8 mouse cellular contexts compared by ENCODE assay signal in the genomic region with DNA sequence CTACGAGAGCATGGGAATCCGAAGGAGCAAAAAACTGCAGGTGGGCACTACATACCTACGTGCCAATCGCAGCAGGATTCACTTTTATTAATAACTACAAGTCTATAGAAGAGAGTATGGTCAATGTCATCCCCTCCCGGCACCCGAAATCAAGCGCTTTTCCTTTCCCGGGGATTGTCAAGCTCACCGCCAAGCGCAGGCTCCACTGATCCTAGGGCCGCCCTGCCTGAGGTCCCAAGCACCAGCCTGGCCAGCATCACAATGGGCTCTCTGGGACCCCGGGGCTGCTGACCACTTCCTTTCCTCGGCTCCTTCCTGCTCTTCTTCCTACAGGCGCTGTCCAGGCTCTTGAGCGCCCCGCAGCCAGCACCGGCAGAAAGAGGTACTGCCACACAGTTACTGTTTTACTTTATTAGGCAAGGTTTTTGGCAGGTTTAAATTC. TPM values are rescaled to one million over a fixed set of nuclear protein-coding genes. Genes with fewer than 3 reads are reported as not detected.
A peak's percentile ranks its signal among the peaks of the same experiment; 100 is the strongest.
DNase-seq lines count a peak whose midpoint lies in the region; ATAC-seq and TF ChIP-seq lines count a peak whose summit lies in the region.

Usp45 (plus strand) TSS at position 294 of the 442 bp plus-strand sequence.
Tstd3 (minus strand) TSS at position 350 of the 442 bp plus-strand sequence.

- peak; percentile 98 for ATAC-seq in kidney, embryonic 15.5 days (replicated peaks; ENCODE audit: low FRiP score)
- no peak for ATAC-seq in limb, embryonic 15.5 days (ENCODE audit: insufficient number of reproducible peaks, low FRiP score, low TSS enrichment, low read depth)
- peak; percentile 94 for ATAC-seq in midbrain, postnatal 0 days (ENCODE audit: low FRiP score)

- H3K9ac ChIP-seq in kidney, embryonic 15.5 days = peak within 1 kb of the TSS; percentile 52
- H3K9ac ChIP-seq in limb, embryonic 15.5 days = peak within 1 kb of the TSS; percentile 52
- peak within 1 kb of the TSS; percentile 64 for H3K9ac ChIP-seq in midbrain, postnatal 0 days (replicated peaks; ENCODE audit: low read length, poor library complexity, severe bottlenecking)

- TF ChIP-seq POLR2A in bone marrow macrophage, adult 2 months (IDR thresholded peaks at IDR 0.05; ENCODE audit: borderline replicate concordance, low read depth, low read length) = no peak
- peak; percentile 53 for TF ChIP-seq POLR2A in embryonic fibroblast, embryonic 13.5 days (IDR thresholded peaks at IDR 0.05; ENCODE audit: low read depth, low read length)

- TF ChIP-seq CTCF in bone marrow macrophage, adult 2 months (IDR thresholded peaks at IDR 0.05; ENCODE audit: low read depth, low read length) = peak; percentile 47
- peak; percentile 35; the same call in 1 of the 2 replicates for TF ChIP-seq CTCF in embryonic fibroblast, embryonic 13.5 days (IDR thresholded peaks at IDR 0.05; ENCODE audit: borderline replicate concordance, insufficient read depth, low read length)
- TF ChIP-seq CTCF in midbrain, postnatal 0 days (IDR thresholded peaks at IDR 0.05) = peak; percentile 91

- peak within 1 kb of the TSS; percentile 63 for H3K4me3 ChIP-seq in bone marrow macrophage, adult 2 months (ENCODE audit: insufficient read depth, low read length)
- peak within 1 kb of the TSS; percentile 90 for H3K4me3 ChIP-seq in embryonic fibroblast, embryonic 13.5 days (ENCODE audit: insufficient read depth, low read length)
- H3K4me3 ChIP-seq in heart, embryonic 10.5 days = peak within 1 kb of the TSS; percentile 70
- H3K4me3 ChIP-seq in kidney, embryonic 15.5 days (replicated peaks) = peak within 1 kb of the TSS; percentile 68
- peak within 1 kb of the TSS; percentile 62 for H3K4me3 ChIP-seq in limb, embryonic 15.5 days
- peak within 1 kb of the TSS; percentile 66 for H3K4me3 ChIP-seq in midbrain, postnatal 0 days (ENCODE audit: low read depth, low read length)

- no peaks in the 10 kb centered on the region for H3K27me3 ChIP-seq in heart, embryonic 10.5 days (ENCODE audit: insufficient read depth, poor library complexity, severe bottlenecking)
- H3K27me3 ChIP-seq in kidney, embryonic 15.5 days = no peaks in the 10 kb centered on the region
- no peaks in the 10 kb centered on the region for H3K27me3 ChIP-seq in limb, embryonic 15.5 days
- no peaks in the 10 kb centered on the region for H3K27me3 ChIP-seq in midbrain, postnatal 0 days (ENCODE audit: insufficient read depth, low read length)

- H3K9me3 ChIP-seq in heart, embryonic 10.5 days = no peaks in the 10 kb centered on the region
- H3K9me3 ChIP-seq in kidney, embryonic 15.5 days (replicated peaks) = no peaks in the 10 kb centered on the region
- H3K9me3 ChIP-seq in limb, embryonic 15.5 days = no peaks in the 10 kb centered on the region
- no peaks in the 10 kb centered on the region for H3K9me3 ChIP-seq in midbrain, postnatal 0 days (ENCODE audit: low read length)

- H3K27ac ChIP-seq in bone marrow macrophage, adult 2 months (ENCODE audit: insufficient read depth, low read depth, low read length) = no peak within 1 kb of the TSS
- no peak within 1 kb of the TSS for H3K27ac ChIP-seq in embryonic fibroblast, embryonic 13.5 days (ENCODE audit: insufficient read depth, low read length)
- peak within 1 kb of the TSS; percentile 87 for H3K27ac ChIP-seq in heart, embryonic 10.5 days
- no peak within 1 kb of the TSS for H3K27ac ChIP-seq in kidney, embryonic 15.5 days
- H3K27ac ChIP-seq in limb, embryonic 15.5 days = no peak within 1 kb of the TSS
- peak within 1 kb of the TSS; percentile 78 for H3K27ac ChIP-seq in midbrain, postnatal 0 days (ENCODE audit: low read depth, low read length)

- no peaks in the 10 kb centered on the region for H3K36me3 ChIP-seq in heart, embryonic 10.5 days
- no peaks in the 10 kb centered on the region for H3K36me3 ChIP-seq in kidney, embryonic 15.5 days
- H3K36me3 ChIP-seq in limb, embryonic 15.5 days = no peaks in the 10 kb centered on the region
- no peaks in the 10 kb centered on the region for H3K36me3 ChIP-seq in midbrain, postnatal 0 days (ENCODE audit: insufficient read depth, low read length)

- peaks cover 3% of the 10 kb centered on the region; the same call in 1 of the 2 replicates for H3K4me1 ChIP-seq in bone marrow macrophage, adult 2 months (ENCODE audit: control insufficient read depth, insufficient read depth, low read length)
- no peaks in the 10 kb centered on the region for H3K4me1 ChIP-seq in embryonic fibroblast, embryonic 13.5 days (ENCODE audit: control insufficient read depth, insufficient read depth, low read length)
- no peaks in the 10 kb centered on the region for H3K4me1 ChIP-seq in heart, embryonic 10.5 days
- H3K4me1 ChIP-seq in kidney, embryonic 15.5 days = peaks cover 5% of the 10 kb centered on the region; the same call in 1 of the 2 replicates
- H3K4me1 ChIP-seq in limb, embryonic 15.5 days = 0 out of 2 replicates have a peak, but pooled peaks cover 5% of the 10 kb centered on the region
- H3K4me1 ChIP-seq in midbrain, postnatal 0 days (ENCODE audit: insufficient read depth, low read length) = no peaks in the 10 kb centered on the region

- peak; percentile 83 for DNase-seq in A20 (ENCODE audit: low read depth, low spot score)
- peak; percentile 93 for DNase-seq in heart, embryonic 10.5 days (ENCODE audit: low spot score)
- peak; percentile 89 for DNase-seq in midbrain, postnatal 0 days (ENCODE audit: low spot score)
- peak; percentile 56 to 72 for DNase-seq in spleen, postnatal 14 days (ENCODE audit: low spot score in 2 of 2)

- peak within 1 kb of the TSS; percentile 82 for H3K4me2 ChIP-seq in kidney, embryonic 15.5 days
- H3K4me2 ChIP-seq in limb, embryonic 15.5 days = peak within 1 kb of the TSS; percentile 72
- H3K4me2 ChIP-seq in midbrain, postnatal 0 days (ENCODE audit: low read depth, low read length, poor library complexity, severe bottlenecking) = peak within 1 kb of the TSS; percentile 67

- 2% methylated on average over 17 of the region's 17 CpGs for WGBS in heart, embryonic 10.5 days
- WGBS in kidney, embryonic 15.5 days = under 1% methylated on average over 17 of the region's 17 CpGs
- WGBS in limb, embryonic 15.5 days = 4% methylated on average over 17 of the region's 17 CpGs
- WGBS in midbrain, postnatal 0 days = 1% methylated on average over 17 of the region's 17 CpGs

RNA-seq across cellular contexts. Expression of gene Usp45, which starts in this region (rescaled TPM):
- polyA plus RNA-seq in bone marrow macrophage, adult 2 months (2012; ENCODE audit: insufficient read depth, insufficient read length, missing spikeins) = 23.0 and 23.7 TPM in 2 replicates
- polyA plus RNA-seq in embryonic fibroblast, embryonic 13.5 days (2011; ENCODE audit: insufficient read length, low read depth, missing spikeins) = 23.9 and 24.6 TPM in 2 replicates
- 8.9 and 9.5 TPM in 2 replicates for polyA plus RNA-seq in heart, embryonic 10.5 days (2016; fragmentation: Nextera tagmentation; extraction: Ambion mirVana)
- 6.8 and 9.9 TPM in 2 replicates for polyA plus RNA-seq in kidney, embryonic 15.5 days (2015; fragmentation: Nextera tagmentation; extraction: Ambion mirVana)
- 7.0 and 7.4 TPM in 2 replicates for polyA plus RNA-seq in limb, embryonic 15.5 days (2015; fragmentation: Nextera tagmentation; extraction: Ambion mirVana)
- total RNA-seq in midbrain, postnatal 0 days (2014; rRNA removed) = 8.5 and 9.7 TPM in 2 replicates
- polyA plus RNA-seq in midbrain, postnatal 0 days (2015; fragmentation: Nextera tagmentation; extraction: Ambion mirVana) = 3.7 and 4.7 TPM in 2 replicates

RNA-seq across cellular contexts. Expression of gene Tstd3, which starts in this region (rescaled TPM):
- polyA plus RNA-seq in bone marrow macrophage, adult 2 months (2012; ENCODE audit: insufficient read depth, insufficient read length, missing spikeins) = 19.6 and 22.4 TPM in 2 replicates
- 15.1 and 18.3 TPM in 2 replicates for polyA plus RNA-seq in embryonic fibroblast, embryonic 13.5 days (2011; ENCODE audit: insufficient read length, low read depth, missing spikeins)
- 26.7 and 28.0 TPM in 2 replicates for polyA plus RNA-seq in heart, embryonic 10.5 days (2016; fragmentation: Nextera tagmentation; extraction: Ambion mirVana)
- 9.7 and 11.5 TPM in 2 replicates for polyA plus RNA-seq in kidney, embryonic 15.5 days (2015; fragmentation: Nextera tagmentation; extraction: Ambion mirVana)
- 6.6 and 7.3 TPM in 2 replicates for polyA plus RNA-seq in limb, embryonic 15.5 days (2015; fragmentation: Nextera tagmentation; extraction: Ambion mirVana)
- 15.6 and 19.2 TPM in 2 replicates for total RNA-seq in midbrain, postnatal 0 days (2014; rRNA removed)
- 24.4 and 25.2 TPM in 2 replicates for polyA plus RNA-seq in midbrain, postnatal 0 days (2015; fragmentation: Nextera tagmentation; extraction: Ambion mirVana)

Comparison
In these comparisons a context has a peak if more than half of its experiments do, and no peak if none do; other contexts are left out.
1. H3K27ac ChIP-seq: peak in heart, embryonic 10.5 days (single experiment) and midbrain, postnatal 0 days (single experiment); none in bone marrow macrophage, adult 2 months (single experiment), embryonic fibroblast, embryonic 13.5 days (single experiment), kidney, embryonic 15.5 days (single experiment) and limb, embryonic 15.5 days (single experiment).
2. CTCF ChIP-seq: peak in every context shown above with its lines; median percentile 91 in midbrain, postnatal 0 days; 47 in bone marrow macrophage, adult 2 months; 35 in embryonic fibroblast, embryonic 13.5 days.
3. Peak in every context shown above with its lines, with median percentiles within 50 percentile points of each other: DNase-seq, H3K4me3 ChIP-seq, H3K4me2 ChIP-seq and H3K9ac ChIP-seq.